Mouse (Mus musculus): Measurements from ENCODE around the gene Cldn11. TPM values are rescaled to one million over a fixed set of nuclear protein-coding genes. Genes with fewer than 3 reads are reported as not detected.

Cldn11 gene
- polyA plus RNA-seq (2014; fragmentation: Illumina TruSeq; extraction: RNeasy Lipid Tissue Mini Kit (QIAGEN cat#74804); ENCODE audit: insufficient read depth, low read depth, low replicate concordance), result 0.29 TPM

GRCm38 (mm10) chr3:31149706-31150105 lies at the start of gene Cldn11:
Gene Cldn11 (plus strand): TSS chr3:31149920.

Other genes with a start within 250 kb of the Cldn11 start
- gene Phc3, start 180.5 kb upstream of the Cldn11 start, polyA plus RNA-seq (2014; fragmentation: Illumina TruSeq; extraction: RNeasy Lipid Tissue Mini Kit (QIAGEN cat#74804); ENCODE audit: insufficient read depth, low read depth, low replicate concordance), result 4.7 TPM
- gene Prkci, start 154.2 kb upstream of the Cldn11 start, polyA plus RNA-seq (2014; fragmentation: Illumina TruSeq; extraction: RNeasy Lipid Tissue Mini Kit (QIAGEN cat#74804); ENCODE audit: insufficient read depth, low read depth, low replicate concordance), result 27.5 TPM
- gene Skil, start 54.9 kb upstream of the Cldn11 start, polyA plus RNA-seq (2014; fragmentation: Illumina TruSeq; extraction: RNeasy Lipid Tissue Mini Kit (QIAGEN cat#74804); ENCODE audit: insufficient read depth, low read depth, low replicate concordance), result 14.5 TPM
- 0.04 TPM for gene Slc7a14, start 160.5 kb downstream of the Cldn11 start, polyA plus RNA-seq (2014; fragmentation: Illumina TruSeq; extraction: RNeasy Lipid Tissue Mini Kit (QIAGEN cat#74804); ENCODE audit: insufficient read depth, low read depth, low replicate concordance)